Mouse (Mus musculus) cerebellum, postnatal 10 days (tissue): Measurements from ENCODE around the gene Nfe2l2.
A peak's percentile ranks its signal among the peaks of the same experiment; 100 is the strongest.

Experiments
- DNase-seq, 2 experiments: peaks; one replicate each; pipeline ENCODE4 v3.0.0; 2021; ENCODE audit warnings: mixed read lengths in 2 of 2

Nfe2l2 gene

DNA sequence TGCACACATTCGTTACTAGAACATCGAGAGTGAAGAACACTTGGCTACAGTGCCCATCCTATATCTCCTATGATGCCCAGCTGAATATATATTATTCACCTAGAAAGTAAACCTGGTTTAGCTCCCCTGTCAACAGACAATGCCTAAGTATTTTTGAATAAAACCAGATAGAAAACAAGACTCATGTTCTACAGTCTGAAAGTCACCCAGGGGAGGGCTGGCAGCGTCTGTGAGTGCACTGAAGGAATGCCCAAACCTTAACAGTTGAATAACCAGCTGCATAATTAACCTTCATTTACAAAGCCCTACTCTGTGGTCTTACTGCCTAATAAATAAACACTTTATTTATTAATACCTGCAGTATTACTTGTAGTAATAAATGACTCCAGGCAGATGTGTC lies 19.9 kb downstream of the Nfe2l2 start:
- DNase-seq, result no peak

DNA sequence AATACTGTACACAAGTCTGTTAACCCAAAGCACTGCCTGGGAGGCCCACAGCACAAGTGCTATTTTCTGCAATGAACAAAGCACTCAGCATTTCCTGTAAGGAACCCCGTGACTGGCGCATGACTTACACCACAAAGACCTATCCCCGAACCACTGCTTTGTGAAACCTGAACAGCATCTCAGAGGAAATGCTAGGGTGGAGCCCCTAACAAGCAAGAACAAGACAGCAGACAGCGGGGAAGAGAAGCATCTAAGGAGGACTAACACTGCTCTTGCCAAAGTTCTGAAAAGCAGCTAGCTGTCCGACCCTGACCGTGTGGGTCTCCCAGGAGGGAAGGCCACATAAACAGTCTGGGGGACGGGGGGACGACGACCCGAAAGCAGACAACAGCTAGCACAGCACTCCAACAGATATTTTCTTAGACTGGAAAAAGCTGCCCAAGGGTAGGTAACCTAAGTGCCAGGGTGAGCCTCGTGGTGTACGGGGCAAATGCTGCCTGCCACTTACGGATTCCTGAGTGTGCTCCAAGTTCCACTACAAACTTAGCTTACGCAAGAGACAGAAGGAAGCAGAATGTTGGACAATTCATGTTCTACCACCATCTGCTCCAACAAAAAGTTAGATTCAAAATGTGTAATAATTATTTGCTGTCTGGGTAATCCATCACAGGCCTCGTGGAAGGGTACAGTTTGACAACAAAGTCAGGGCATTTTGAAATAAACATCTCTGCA lies 21.3 kb downstream of the Nfe2l2 start:
- DNase-seq, result no peak

- DNase-seq, result no peak
Observed at GRCm38 (mm10) chr2:75681439-75681838, 23.0 kb downstream of the Nfe2l2 start.

GRCm38 (mm10) chr2:75679947-75680346 lies 24.5 kb downstream of the Nfe2l2 start:
- no peak for DNase-seq

DNA sequence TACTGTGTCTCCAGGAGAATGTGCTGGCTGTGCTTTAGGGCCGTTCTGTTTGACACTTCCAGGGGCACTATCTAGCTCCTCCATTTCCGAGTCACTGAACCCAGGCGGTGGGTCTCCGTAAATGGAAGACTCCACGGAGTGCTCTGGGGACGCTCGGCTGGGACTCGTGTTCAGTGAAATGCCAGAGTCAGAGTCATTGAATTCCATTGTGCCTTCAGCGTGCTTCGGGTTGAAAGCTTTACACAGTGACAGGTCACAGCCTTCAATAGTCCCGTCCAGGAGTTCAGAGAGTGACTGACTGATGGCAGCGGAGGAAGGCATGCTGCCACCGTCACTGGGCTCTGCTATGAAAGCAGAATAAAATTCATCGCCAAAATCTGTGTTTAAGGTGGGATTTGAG lies 27.9 kb downstream of the Nfe2l2 start:
- no peak for DNase-seq

DNA sequence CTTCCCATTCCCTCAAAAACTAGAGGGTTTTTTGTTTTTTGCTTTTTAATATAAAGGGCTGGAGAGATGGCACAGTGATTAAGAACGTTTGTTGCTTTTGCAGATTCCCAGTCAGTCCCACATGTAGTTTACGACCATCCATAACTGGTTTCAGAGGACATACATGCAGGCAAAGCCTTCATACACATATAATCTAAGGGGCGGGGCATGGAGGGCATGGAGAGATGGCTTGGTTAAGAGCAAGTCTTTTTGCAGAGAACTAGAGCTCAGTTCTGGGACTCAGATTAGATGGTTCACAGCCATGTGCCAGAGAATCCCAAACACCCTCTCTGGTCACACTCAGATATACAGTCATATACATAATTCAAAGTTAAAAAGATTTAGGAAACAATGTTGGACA lies 31.9 kb downstream of the Nfe2l2 start:
- DNase-seq, result no peak

- peak in 1 of 2 experiments; percentile 15 for DNase-seq
Observed at GRCm38 (mm10) chr2:75671337-75671660, 33.1 kb downstream of the Nfe2l2 start.

DNA sequence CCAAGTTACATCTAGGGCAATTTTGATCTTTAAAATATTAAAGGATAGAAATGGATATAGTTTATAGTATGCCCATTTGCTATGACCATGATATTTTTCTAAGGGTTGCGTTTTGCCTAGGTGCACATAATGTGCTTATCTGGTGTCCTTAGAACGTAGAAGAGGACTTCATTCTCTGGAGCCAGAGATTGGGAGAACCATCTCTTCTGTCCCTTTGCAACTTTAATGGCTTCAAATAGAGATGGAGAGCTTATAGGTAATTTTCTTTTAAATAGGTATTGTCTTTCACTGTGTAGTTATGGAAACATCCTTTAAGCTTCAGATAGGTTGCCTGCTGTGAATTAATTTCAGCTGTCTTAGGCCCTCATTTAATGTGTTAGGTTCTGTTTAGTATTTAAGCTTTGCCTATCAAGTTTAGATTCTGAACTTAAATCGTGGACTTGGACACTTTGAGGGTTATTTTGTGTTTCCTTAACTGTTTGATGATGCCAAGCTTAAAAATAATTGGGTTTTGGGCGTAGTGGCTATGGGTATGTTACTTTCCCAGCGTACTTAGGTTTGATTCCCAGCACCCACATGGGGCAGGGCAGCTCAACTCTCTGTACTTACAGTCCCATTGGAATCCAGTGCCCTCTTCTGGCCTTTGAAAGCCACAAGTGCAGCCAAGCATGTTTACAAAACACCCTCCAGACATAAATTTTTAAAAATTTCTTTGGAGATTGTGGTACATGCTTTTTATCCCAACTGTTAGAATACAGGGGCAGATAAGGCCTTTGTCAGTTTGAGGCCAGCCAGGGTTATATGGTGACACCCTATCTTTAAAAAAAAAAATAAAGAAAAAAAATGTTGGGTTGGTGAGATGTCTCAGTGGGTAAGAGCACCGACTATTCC lies 33.8 kb downstream of the Nfe2l2 start:
- peak in 1 of 2 experiments; percentile 11 for DNase-seq

- DNase-seq, result peak; percentile 25 to 38
Observed at GRCm38 (mm10) chr2:75669491-75670445, 34.7 kb downstream of the Nfe2l2 start.

DNA sequence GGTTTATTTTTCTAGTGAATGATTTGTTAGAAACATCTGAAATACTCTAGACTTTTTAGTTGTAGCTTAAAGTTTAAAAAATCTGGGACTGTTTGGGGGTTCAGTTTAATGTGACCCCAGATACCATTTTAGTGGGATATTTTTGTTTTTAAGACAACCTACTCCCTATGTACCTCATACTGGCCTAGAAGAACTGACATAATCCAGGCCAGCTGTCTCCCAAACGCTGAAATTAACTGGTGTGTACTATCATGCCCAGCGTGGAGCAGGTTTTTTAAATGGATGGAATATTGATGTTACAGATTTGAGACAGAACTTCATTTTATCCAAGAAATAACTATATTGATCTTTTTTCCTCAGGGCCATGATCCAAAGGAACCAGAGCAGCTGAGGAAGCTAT lies 43.3 kb downstream of the Nfe2l2 start:
- no peak for DNase-seq

- peak in 1 of 2 experiments; percentile 9 for DNase-seq
Observed at GRCm38 (mm10) chr2:75660255-75660948, 44.0 kb downstream of the Nfe2l2 start.

DNA sequence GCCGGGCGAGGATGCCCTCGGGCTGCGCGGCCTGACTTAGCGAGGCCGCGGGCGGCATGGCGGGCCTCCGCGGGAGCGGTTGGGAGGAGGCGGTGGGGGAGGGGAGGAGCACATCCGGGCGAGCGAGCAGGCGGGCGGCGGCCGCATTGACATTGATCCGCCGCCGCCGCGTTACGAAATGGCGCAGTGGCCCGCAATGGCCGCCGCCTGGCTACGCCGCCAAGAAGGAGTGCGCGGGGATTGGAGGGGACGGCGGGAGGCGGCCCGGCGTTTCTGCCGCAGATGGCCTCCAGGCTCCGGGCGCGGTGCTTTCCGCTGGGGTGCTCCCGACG lies 44.8 kb downstream of the Nfe2l2 start:
- DNase-seq, result peak; percentile 99

- peak; percentile 99 for DNase-seq
Observed at GRCm38 (mm10) chr2:75658727-75659628, 45.5 kb downstream of the Nfe2l2 start, which contains the start of gene Hnrnpa3. TSS of gene Hnrnpa3 (plus strand) at chr2:75659261.

- peak; percentile 43 to 57 for DNase-seq
Observed at GRCm38 (mm10) chr2:75657907-75658691, 46.3 kb downstream of the Nfe2l2 start.

DNA sequence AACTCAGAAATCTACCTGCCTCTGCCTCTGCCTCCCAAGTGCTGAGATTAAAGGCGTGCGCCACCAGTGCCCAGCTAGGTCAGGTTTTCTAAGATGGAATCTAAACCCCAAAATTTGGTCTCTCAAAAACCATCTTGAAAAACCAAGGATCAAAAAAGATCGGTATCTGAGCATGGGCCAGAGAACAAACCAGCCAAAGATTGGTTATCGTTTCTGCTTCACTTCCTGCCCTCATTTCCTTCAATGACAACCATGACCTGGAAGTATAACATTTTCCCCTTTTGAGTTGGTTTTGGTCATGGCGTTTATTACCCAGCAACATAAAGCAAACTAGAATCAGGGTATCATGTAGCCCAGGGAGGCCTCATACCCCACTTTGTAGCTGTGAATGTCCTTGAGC lies 47.5 kb downstream of the Nfe2l2 start:
- DNase-seq, result no peak

GRCm38 (mm10) chr2:75654679-75655078 lies 49.8 kb downstream of the Nfe2l2 start:
- DNase-seq, result no peak

DNA sequence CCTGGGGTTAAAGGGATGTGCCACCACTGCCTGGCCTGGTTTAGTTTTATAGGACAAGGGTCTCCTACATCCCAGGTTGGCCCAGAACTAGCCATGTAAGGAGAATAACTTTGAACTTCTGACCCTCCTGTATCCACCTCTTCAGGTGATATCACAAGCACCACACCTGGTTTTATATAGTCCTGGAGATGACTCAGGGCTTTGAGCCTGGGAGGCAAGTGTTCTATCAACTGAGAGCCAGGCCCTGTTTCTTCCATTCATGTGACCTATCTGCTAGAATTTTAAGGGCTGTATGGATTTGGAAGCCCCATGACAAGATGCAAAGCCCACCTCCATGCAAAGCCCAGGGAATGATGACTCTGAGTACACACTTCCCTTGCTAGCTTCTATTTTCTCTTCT lies 51.3 kb downstream of the Nfe2l2 start:
- DNase-seq, result no peak

DNA sequence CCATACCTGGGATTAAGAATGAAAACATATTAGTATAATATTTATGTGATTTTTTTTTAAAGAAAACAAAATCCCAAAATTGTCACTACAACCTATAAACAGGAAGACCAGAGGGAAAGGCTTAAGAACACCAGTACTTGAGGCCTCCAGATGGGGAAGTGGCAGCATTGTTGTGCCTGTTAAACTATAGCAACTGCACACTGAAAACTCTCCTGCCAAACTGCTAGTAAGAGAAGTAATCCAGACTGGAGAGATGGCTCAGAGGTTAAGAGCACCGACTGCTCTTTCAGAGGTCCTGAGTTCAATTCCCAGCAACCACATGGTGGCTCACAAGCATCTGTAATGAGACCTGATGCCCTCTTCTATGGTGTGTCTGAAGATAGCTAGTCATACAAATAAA lies 54.0 kb downstream of the Nfe2l2 start:
- no peak for DNase-seq

DNA sequence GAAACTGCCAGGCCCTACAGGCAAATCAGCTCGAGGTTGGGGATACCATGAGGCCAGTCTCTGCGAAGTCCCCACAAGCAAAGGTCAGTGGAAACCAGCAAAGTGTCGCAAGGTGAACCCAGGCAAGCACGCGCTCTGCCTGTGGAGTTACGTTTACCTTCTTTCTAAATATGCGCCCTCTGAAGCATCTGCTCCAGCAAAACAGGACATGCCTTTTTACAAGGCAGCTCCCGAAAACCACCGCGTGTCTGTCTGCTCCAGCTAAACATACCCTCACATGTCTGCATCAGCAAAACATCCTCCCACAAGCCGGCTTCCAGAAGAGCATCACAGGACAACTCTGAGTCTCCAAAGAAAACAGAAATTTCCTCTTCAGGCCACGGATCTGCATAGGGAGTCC lies 59.2 kb downstream of the Nfe2l2 start:
- DNase-seq, result no peak

- no peak for DNase-seq
Observed at GRCm38 (mm10) chr2:75643950-75644349, 60.5 kb downstream of the Nfe2l2 start.
